Mouse (Mus musculus) layer of hippocampus, adult 9-11 months (tissue): ENCODE measurements around the gene Thra.

Source experiments
- DNase-seq: peaks from one replicate; pipeline ENCODE4 v3.0.0; 2022

Thra gene

DNA sequence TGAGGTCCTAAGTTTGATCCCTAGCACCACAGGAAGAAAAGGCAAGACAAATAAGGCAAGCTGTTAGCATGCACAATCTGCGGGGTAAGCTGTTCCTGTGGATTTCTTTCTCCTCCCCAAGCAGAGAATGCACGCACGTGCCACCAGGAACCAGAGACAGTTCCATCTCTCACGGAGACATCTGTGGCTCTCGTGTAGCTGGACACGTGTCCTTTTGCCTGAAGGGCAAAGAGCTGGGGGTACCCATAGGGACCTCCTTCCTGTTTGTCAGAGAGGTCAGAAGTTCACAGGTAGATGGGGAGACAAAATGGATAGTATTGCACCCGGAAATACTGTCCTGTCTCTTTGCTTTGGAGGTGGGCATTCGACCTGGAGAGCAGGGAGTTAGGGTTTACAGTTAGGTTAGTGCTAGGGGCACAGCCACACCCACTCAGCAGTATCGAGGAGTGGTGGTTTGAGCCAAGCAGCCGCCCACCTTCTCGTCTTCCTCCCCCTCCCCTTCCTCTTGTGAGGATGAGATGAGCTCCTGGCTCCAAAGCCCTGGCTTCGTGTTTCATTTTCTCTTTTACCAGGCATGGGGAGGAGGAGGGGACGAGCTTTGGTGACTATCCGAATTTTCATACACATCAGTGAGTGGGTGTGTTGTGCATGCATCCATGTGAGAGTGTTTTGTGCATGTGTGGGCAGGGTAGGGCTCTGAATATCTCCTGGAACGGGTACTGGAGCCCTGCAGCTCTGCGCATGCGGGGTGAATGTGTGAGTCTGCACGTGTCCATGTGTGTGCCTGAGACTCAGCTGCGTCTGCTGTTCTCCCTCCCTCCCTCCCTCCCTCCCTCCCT, 6.6 kb downstream of the Thra start:
- peak; percentile 98 for DNase-seq

DNA sequence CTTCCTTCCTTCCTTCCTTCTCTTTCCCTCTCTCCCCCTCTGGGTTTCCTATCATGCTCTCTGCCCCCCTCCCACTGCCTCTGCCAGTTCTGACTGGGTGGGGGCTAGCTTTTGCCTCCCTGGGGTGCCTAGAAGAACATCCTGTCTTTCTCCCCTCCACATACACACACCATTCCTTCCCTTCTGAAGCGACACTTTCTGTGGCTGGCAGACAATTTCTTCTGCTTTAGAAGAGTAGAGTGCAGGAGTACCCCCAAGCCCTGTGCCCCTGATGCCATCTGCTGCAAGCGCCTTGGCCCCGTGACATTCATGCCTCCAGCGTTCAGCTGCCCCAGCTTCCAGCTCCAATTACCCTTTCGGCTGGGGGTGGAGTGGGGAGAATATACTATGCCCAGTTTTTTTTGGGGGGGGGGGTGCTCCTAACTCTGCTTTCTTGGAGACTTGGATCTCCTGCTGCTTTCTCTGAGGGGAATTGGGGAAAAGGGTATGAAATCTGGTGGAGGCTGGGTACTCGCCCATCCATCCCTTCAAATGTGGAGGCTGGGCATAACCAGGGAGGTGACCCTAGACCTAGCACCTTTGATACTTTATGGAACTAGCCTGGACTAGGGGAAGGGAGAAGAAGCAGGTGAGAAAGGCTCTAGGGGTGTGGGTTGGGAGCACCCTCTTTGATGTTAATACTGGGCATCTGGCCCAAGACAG, 7.5 kb downstream of the Thra start:
- DNase-seq = no peak

DNA sequence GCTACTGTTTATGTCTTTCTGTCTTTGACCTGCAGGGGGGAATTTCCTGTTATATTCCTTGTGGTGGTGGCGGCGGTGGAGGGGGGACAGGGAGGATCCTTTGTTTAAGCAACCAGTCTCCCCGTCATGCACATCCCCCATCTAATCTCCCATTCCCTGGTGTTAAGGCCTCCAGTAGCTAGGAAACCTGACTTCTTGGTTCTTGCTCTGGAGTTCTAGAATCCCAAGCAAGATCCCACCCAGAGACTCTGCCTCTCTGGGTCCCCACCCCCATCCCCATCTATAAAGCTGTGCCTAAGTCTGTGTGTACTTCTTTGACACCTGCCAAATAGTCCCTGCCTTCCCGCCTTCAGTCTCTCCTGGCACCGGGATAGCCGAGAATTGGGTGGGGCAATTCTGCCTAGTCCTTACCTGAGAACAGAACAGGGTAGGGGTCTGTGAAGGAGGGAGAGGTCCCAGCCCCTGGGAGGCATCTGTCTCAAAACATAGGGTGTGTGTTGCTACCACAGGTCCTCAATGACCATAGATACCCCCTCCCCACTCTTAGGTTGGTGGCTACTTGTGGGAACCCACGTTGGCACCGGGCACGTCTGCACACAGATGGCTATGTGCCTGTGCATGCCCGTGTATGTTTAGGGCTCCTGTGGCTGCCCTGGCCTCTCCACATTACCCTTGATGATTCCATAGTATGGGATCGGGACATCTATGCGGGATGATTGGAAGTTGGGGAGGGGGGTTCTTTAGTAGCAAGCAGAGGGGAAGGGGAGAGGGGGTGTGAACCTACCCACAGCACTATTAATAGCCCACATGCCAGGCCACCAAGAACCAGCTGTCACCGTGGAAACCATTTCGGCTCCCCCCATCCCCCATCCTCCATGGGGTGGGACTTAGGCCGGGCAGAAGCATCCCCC, 8.3 kb downstream of the Thra start:
- no peak for DNase-seq

DNA sequence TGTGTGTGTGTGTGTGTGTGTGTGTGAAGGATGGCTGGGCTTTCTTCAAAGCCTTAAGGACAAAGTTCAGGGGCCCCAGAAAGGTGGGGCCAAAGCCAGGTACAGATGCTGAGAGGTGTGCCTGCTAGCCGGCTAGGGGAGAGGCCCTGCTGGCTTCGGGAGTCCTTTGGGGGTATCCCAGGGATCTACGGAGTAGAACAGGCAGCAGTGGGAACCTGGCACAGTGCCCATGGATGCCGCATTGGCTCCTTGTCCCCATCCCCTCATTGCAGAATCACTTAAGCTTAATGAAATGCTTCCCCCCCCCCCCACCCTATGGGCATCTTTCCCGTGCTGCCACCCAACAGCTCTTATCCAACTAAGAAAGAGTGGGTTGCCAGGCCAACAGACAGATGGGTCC, 9.3 kb downstream of the Thra start:
- DNase-seq = no peak

DNA sequence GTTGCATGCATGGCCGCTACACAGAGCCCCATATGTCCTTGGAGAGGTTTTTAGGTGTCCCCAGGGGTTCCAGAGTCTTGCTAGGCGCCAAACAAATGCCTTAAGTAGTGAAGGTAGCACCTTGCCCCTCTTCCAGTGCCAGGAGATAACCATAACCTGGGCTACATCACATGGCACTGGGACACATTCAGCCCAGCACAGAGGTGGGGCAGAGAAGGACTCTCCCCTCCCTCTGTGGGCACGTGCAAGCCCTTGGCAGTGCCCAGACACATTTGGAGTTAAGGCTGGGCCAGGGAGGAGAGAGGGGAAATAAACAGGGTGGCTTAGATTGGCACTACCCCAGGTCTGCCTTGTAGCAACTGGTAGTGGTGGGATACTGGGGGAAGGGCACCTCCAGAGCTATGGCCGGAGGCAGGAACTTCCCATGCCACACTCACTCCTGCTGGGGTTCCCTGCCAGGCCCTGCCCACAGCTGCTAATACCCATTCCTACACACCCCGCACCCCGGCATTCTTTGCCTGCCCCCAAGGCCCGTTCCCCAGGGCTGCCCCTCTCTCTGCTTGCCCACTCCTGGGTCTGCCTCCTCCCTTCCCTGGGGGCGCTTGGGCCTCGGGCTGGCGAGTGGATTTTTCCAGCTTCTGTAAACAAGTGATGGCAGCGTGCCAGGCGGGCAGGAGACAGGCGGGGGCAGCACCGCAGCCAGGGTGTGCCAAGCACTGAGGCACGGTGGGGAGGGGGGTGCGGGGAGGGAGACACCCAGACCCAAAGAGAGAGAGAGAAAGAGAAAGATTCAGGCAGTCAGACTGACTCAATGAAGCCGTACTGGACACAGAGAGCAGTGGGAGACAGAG, 10.1 kb downstream of the Thra start:
- peak; percentile 92 for DNase-seq

DNA sequence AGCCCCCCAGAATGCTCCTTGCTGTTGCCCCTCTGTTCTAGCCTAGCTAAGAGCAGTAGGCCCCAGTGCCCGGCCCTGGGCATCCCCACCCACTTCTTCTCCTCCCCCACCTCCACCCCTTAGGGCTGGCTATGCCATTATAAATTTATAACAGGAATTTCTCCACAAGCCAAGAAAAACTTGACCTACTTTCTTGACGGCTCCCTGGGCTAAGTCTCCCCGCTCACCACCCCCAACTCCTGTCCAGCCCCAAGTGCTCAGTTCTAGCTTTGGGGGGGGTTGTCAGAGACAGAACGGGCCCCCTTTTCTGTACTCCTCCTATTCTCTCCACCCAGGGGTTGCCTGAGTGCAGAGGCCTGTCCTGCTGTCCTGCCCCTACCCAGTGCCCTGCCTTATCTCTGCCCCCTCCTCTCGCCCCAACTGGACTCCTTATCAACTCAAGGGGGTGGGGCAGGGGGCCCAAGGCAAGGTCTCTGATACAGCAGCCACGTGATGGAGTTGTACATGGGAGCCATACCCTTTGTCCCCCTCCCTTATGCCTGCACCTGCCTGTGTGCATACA, 10.9 kb downstream of the Thra start:
- DNase-seq = no peak

DNA sequence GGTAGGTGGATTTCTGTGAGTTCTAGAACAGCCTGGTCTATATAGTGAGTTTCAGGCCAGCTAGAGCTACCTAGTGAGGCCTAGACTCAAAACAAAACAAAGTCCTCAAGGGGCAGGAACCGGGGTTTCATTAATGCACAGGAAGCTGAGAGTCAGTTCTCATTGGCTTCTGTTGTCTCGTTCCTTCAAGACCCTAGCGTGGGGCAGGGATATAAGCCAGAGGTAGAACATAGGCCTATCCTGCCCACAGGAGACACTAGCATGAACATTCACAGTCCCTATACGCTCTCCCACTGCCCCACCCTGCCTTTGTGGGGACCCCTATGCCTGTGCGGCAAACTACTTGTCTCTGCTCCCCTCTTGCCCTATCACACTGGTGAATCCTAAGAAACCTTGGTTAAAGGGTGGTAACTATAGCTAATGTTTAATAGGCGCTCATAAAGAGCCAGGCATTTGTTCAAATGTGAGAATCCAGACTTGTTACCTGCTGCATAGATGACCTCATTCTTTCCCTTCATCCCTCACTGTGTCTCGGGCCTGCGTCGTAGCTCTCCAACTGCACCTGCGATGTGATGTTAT, 12.2 kb downstream of the Thra start:
- DNase-seq = no peak

DNA sequence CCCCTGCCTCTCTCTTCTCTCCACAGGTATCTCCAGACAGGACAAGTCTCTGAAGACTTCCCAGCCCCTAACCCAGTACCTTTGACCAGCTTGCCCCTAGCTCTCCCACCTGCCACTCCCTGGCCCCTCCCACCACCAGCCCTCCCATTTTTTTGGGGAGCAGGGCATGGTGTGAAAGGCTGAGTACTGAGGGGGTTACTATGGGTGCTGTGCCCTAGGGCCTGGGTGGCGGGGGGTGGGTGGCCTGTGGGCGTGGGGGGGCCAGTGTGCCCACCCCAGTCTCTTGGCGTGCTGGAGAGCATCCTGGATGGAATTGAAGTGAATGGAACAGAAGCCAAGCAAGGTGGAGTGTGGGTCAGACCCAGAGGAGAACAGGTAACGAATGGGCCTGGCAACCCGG, 12.8 kb downstream of the Thra start:
- no peak for DNase-seq

DNA sequence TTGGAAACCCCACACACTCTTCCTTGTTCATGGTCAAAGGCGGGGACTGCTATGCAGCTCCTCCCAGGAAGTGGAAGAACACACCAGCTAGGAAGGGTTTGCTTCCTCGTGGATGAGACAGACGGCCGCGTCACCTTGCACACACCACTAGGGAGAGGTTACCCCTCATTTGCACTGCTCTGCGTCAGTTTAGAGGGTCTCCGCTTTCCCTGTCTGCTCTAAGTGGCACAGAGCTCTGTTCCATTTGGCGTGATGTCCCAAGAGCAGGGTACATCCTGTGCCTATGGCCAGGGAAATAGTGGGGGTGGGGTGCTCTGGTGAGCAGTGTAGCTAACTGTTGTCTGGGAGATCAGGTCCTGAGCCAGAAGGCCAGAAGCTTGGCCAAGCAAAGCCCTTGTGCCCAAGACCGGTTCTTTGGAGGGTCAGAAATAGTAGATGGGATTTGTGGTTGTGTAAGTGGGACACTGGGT, 13.7 kb downstream of the Thra start:
- DNase-seq = peak; percentile 38

DNA sequence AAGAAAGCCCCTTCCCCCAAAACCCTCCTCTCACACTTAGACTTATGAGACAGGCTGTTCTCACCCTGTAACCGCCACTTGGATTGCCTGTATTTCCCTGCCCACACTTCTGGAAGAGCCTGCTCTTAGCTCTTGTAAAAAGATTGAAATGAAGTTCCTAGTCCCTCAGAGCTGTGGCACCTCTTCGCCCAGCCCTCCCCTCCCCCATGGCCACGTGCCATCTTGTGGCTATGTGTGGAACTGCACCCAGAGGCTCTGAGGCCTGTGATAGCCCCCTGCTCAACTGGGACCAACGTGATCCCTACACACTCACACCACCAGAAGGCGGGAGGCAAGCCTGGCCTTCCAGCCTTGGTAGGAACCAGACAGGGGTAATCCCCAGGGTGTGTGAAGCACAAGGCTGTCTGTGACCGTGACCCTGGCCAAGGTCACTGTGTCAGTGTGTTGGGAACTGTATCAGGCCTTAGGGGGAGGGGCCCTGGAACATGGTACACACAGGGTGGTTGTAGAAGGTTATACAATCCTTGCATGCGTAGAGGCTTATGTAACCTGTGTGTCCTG, 14.3 kb downstream of the Thra start:
- peak; percentile 60 for DNase-seq

DNA sequence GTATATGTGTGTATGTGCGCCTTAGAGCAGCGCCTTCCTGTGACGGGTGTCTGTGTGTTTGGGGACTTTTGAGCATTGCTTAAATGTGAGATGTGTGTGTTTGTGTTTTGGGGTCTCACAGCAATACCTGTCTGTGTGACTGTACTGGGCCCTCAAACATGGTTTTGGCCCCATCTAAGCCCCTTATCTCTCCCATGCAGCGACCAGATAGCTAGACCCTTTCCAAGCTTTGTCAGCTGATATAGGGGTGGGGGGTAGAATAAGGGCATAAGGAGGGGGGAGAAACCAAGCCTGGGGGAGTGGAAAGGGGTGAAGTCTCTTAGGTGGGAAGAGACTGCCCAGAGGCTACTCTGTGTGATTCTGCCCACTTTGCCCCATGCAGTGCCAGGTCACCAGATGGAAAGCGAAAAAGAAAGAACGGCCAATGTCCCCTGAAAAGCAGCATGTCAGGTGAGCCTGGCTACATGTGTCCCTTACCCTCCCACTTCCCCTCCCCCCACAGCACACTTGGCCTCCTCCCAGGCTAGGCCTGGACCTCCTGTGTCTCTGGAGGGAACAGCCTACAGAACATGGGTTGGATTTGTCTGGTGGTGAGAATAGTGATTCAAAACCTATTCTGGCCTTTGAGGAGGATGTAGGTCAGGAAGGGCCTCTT, 15.4 kb downstream of the Thra start:
- DNase-seq = no peak

DNA sequence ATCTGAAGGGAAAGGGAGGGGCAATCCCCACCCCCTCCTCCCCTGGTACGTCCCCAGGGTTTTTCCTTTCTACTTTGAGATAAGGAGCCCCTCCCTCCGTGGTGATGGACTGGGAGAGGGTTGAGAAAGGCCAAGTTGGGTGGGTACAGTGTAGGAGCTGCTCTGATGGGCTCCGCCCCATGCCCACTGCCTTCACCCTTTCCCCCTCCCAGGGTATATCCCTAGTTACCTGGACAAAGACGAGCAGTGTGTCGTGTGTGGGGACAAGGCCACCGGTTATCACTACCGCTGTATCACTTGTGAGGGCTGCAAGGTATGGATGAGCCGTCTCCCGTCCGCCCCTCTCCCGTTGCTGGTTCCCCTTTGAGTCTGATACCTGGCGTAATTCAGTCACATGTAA, 16.3 kb downstream of the Thra start:
- no peak for DNase-seq

DNA sequence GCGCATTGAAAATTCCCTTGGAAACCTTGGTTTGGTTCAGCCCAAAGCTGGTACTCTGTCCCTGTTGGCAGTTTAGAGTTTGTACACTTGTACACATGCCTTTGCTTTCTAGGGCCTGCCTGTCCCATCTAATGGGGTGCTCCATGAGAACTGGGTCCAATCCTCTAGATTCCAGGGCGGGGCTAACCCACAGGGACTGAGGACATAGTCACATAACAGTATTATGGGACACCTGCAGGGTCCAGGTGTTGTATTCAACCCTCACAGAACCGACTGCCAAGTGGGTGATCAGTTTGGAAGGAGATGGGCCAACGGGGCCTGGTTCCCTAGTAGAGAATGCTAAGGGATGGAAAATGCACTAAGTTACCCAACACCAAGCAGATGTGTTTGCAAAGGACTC, 21.5 kb downstream of the Thra start:
- DNase-seq = no peak

DNA sequence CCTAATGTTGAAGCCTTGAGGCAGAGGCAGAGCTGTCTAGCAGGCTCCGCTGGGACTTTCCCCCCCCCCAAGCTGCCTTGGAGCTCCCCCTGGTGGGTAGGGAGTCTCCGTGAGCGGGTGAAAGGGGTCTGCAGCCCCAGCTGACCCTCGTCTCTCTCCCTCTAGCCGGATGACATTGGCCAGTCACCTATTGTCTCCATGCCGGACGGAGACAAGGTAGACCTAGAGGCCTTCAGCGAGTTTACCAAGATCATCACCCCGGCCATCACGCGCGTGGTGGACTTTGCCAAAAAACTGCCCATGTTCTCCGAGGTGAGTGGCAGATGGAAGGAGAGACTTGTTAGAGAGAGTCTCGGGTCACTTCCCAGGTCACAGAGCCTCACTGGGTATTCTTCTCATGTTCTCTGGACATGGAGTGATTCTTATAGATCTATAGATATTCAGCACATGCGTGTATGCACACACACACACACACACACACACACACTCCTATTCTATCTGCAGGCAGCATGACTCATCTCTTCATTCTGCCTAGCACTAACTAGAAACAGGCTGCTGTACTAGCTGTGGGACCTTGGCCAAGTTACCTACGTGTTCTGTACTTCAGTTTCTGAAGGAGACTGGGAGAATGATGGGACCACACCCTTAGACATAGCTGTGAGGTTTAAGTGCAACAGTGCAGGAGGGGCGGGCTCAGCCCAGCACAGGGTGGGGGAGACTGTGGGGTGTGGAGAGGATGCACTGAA, 22.5 kb downstream of the Thra start:
- peak; percentile 73 for DNase-seq

DNA sequence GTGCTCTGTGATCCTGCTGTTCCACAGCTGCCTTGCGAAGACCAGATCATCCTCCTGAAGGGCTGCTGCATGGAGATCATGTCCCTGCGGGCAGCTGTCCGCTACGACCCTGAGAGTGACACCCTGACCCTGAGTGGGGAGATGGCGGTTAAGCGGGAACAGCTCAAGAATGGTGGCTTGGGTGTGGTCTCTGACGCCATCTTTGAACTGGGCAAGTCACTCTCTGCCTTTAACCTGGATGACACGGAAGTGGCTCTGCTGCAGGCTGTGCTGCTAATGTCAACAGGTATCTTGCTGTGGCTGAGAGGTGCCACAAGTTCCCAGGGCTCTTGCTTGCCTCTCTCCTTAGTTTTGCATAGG, 23.0 kb downstream of the Thra start:
- DNase-seq = no peak

DNA sequence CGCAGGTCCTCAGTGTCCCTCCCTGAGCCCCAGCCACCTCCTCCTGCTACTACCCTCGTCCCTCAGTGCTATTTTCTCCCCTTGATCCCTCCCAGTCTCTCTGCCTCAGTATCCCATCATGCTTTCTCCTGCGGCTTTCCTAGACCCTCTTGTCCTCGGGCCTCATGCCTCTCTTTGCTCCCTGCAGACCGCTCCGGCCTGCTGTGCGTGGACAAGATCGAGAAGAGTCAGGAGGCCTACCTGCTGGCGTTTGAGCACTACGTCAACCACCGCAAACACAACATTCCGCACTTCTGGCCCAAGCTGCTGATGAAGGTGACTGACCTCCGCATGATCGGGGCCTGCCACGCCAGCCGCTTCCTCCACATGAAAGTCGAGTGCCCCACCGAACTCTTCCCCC, 23.7 kb downstream of the Thra start:
- no peak for DNase-seq

DNA sequence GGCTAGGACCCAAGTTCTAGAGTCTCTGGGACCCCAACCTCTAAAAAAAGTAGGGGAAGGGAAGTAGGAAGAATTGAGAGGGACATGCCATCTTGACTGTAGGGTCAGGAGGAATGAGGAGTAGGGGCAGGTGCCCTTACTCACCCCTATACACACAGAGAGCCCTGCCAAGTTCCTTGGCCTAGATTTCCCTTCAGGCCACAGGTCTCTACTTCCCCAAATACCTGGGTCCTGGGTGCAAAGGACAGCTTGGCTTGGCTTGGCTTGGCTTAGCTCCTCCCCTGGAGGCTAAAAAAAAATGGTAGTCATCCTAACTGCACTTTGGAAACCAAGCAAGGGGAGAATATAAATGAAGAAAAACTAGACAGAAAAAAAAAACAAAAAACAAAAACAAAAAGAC, 24.3 kb downstream of the Thra start:
- no peak for DNase-seq

DNA sequence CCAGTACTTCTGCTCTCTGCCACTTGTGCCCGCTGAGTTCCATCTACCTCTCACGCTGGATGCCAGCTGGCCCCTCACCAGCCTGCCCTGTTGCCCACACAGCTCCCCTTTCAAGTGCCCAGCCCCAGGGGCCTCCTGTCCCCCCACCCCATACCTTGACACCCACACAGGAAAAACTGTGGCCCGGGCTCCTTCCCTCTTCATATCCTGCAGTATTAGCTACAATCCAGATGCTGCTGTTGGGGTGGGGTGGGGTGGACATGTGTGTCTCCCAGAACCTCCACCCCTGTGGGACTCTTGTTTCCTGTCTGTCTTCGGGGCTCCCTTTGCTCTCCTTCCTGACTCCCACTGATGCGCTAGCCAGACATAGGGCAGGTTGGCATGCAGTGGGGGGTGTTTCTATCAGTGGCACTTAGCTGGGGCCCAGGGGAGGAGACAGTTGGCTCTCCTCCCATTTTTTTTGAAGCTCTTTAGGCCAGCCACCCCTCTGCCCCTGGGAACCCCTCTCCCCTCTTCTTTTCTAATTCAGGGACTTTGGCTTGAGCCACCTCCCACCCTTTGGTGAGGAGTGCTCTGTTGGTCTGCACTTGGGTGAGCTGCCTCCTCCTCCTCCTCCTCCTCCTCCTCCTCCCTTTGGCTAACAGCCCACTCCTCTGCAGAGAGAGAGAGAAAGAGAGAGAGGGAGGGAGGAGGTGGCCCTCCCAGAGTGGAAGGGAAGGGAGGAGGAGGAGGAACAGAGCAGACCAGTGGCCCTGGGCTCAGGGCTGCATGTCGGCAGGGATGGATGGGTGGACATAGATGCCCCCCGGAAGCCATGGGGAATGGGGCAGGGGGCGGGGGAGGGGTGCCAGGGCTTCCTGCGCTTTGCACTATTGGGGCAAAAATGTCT, 25.2 kb downstream of the Thra start:
- no peak for DNase-seq

DNA sequence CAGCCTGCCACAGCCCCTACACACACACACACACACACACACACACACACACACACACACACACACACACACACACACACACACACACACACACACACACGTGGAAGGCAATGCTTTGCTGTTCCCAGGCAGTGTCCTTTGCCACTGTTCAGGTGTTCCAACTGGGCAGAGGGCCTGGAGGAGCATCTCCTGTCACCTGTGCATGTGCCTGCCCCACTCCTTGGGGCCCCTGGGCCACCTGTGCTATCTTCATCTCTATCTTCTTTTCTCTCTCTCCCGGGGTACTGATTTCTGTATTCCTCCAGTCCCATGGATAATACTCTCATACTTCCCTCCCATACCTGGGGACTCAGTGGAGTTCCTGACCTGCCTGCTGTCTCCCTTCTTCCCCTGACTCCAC, 25.9 kb downstream of the Thra start:
- DNase-seq = no peak
